Mouse (Mus musculus): ENCODE data around the gene Pgam1.
"Not testable (repeated sequence)": the region's sequence is repeated elsewhere in the genome, so short reads cannot be mapped to it uniquely, and the experiment has no call there.

Pgam1 gene

DNA sequence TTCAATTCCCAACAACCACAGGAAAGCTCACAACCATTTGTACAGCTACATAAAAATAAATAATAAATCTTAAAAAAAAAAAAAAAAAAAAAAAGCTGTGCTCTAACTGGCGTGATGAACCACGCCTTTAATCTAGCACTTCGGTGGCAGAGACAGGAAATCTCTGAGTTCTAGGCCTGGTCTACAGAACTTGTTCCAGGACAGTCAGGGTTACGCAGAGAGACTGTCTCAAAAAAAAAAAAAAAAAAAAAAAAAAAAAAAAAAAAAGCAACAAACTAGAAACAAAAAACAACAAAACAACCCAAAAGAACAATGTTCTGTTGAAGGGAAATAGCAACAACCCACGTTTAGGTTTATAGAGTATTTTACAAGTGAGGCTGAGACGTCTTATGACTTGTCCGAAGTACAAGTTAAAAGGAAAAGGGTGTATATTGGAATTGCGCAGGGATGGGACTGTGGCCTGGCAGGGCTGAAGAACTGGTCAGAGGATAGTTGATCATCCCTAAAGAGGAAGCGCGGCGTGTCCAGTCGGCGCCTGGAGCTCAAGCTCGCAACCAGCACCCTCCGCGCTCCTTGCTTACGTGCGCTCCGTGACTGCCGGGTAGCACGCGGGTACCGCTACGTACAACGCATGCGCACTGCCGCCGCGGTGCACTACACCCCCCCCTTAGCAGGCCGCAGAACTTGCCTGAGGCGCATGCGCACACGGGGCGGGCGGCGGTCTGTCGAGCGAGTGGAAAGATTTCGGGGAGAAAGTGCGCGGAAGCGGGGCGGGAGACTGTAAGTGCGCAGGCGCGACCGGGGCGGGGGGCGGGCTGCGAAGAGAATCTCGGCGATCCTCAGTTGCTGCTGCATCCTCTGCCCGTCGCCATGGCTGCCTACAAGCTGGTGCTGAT is at the start of gene Pgam1:
Pgam1 (plus strand) TSS at position 746 of the 896 bp plus-strand sequence.
- peak; percentile 96 for DNase-seq (ENCODE audit: low read depth, low spot score)

DNA sequence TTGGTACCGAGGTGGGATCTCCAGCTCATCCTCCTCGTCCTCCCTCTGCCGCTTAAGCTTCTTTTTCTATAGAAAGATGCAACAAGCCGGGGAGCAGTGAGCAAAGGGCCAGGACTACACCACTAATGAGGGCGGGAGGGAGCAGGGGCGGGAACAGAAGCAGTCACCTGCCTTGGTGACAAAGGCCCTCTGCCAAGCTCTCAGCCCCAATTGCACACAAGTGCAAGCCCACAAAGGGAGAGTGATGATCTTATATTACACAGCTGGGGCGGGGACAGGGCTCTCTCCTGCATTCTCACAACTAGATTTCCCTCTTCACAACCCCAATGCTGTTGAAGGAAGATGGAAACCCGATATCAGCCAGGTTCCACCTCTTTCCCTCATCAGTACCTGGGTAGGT is 45.0 kb upstream of the Pgam1 start:
- DNase-seq (ENCODE audit: low read depth, low spot score) = no peak

DNA sequence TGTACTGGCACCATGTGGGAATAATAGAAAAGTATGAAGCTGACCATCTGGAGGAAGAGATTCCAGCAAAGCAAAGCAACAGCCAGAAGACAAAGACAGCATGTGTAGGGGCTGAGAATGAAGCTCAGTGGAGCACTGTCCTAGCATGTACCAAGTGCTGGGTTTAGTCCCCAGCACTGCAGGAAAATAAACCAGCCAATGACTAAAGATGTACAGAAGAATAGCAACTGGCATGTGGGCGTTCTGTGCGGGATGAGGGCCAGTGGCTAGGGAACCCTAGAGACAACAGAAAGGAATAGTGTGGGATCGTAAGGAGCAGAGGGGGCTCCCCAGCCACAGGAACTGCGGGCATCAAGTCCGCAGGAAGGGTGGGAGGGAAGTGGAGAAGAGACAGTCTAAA is 42.4 kb upstream of the Pgam1 start:
- DNase-seq (ENCODE audit: low read depth, low spot score) = peak; percentile 67

DNA sequence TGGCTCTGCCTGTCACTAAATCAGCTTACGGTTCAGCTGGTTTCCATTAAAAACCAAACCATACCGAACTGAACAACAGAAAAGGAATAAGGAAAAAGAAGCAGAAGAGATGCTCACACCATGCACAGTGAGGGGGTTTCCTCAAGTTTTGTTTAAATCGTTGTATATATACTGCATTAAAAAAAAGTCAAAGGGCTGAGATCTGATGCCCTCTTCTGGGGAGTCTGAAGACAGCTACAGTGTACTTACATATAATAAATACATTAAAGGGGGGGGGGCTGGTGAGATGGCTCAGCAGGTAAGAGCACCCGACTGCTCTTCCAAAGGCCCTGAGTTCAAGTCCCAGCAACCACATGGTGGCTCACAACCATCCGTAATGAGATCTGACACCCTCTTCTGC is 41.8 kb upstream of the Pgam1 start:
- not testable (repeated sequence) for DNase-seq (ENCODE audit: low read depth, low spot score)

DNA sequence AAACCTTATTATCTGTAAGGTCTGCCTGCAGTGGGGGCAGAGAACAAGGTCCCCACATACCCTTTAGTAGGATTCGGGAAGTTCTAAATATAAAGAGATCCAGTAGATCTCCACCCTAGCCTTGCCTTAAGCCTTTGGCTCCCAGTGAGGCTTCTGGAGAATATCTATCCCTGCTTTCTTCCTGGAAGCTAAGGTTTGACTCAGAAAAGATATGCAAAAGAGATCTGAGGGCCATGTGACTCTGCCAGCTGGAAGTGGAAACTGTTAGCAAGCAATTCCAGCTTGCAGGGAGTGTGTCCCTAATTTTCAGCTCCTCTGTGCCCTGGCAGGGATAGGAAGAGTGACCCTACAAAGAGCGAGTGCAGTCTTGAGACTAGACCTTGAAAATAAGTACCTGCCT is 39.4 kb upstream of the Pgam1 start:
- peak; percentile 50 for DNase-seq (ENCODE audit: low read depth, low spot score)

DNA sequence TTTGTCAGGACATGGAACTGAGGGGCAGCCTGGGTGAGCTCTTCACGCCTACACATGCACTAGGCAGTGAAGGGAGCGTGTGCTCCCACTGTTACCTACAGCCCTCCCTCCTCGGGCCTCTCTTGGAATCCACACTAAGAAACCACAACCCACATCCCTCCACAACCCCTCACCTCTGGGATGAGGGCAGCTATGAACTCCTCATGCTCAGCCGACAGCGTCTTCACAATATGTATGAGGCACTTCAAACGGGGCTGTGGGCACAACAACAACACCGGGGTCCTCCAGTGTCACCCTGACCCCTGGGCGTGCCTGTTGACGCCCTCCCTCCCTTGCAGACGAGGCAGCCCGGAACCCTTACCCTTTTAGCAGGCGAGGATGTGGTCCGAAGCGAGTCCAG is 37.4 kb upstream of the Pgam1 start:
- no peak for DNase-seq (ENCODE audit: low read depth, low spot score)

DNA sequence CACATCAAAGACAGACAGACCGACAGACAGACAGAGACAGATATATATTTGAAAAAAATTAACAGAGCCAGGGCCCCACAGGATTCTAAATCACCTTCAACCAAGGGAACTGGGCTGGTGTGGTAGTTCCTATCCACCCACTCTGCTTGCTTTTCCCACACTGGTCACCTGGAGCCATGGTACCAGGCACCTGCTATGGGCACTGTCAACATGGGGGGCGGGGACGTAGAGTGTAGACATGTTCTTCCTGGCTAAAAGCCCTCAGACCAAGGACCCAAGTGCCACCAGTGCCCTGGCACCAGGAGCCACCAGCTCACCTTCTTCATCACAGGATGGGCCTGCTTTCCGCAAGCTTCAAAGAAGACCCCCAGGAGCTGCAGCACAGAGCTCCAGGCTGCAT is 29.9 kb upstream of the Pgam1 start:
- no peak for DNase-seq (ENCODE audit: low read depth, low spot score)

DNA sequence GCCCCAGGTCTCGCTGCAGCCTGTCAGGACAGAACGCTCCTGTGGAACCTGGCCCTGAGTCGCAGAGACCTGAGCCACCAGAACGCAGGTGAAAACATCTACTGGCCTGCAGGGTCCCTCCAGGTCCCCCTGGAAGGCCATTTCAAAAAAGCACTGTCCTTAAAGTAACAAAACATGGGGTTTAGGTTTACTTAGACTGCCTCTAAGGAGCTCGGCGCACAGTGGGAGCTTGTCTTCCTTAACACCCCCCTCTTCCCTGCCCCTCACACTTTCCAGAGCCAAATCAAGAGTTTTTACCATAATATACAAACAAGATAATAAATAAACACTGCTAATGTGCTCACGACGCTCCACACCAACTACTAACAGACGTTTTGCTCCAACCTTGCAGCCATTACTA is 27.8 kb upstream of the Pgam1 start:
- no peak for DNase-seq (ENCODE audit: low read depth, low spot score)

DNA sequence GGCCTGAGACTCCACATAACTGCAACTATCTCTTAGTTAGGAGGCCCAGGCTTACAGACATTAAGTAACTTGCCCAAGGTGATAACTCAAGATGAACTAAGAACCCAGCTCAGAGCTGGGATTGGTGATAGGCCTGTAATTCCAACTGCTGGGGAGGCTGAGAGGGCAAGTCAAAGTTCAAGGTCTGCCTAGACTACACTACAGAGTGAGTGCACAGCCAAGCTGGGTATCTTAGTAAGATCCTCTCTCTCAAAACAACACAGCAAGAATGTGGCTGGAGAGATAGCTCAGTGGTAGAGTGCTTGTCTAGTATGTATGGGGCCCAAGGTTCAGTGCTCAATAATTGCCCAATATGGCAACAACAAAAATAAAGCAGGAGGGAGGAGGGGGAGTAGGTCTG is 23.5 kb upstream of the Pgam1 start:
- DNase-seq (ENCODE audit: low read depth, low spot score) = no peak

DNA sequence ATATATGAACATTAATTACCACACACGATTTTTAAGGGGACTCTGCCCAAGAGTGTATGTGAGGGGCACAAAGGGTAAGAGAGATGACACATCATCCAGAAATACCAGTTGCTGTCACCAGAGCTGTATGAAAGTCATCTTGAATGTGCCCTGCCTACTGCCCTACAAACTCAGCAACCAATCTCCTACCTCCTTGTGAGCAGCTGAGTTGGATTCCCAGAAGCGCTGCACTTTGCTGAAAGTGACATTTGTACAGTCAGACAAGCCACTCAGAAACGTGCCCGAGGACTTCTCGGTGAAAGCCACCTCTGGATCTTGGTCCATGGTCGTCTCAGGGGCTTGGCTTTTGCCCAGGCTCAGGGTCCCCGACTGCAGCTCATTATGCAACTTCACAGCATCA is 16.8 kb upstream of the Pgam1 start:
- DNase-seq (ENCODE audit: low read depth, low spot score) = no peak

DNA sequence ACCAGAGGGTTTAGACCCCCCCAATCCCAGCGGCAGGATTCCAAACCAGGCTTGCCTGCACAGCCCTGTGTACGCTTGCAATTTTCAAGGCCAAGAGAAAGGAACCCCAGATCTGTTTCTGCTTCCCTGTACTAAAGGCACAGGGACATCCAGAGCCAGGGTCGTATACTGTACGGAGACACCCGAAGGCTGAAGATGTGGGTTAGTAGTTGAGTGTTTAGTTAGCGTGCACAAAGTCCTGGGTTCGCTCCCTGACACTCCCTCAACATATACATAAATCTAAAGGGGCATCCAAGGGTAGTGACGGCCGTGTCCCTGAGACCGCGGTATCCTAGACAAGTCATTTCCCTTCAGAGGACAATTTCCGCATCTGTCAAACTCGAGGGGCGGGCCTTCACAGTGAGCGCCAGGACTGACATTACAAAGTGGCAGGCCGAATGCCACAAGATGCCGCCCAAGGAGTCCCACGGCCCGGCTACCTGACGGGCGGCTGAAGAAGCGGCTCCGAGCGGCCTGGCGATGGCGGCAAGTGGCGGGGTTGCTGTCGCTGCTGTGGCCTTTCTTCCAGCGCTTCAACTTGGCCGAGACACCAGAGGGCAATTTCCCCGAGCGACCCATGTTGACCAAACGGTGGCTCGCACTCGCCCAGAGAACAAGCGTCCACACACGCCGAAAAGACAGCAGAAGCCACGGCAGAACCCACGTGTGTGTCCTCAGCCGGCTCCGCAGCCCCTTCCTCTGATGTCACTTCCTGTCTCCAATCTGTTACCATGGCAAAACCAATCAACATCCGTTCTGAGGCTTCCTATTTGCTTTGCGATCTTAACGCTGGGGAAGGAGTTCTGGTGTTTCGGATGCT is 16.0 kb upstream of the Pgam1 start, which contains the start of gene Rrp12:
Rrp12 (minus strand) TSS at position 714 of the 859 bp plus-strand sequence.
- peak; percentile 92 for DNase-seq (ENCODE audit: low read depth, low spot score)

DNA sequence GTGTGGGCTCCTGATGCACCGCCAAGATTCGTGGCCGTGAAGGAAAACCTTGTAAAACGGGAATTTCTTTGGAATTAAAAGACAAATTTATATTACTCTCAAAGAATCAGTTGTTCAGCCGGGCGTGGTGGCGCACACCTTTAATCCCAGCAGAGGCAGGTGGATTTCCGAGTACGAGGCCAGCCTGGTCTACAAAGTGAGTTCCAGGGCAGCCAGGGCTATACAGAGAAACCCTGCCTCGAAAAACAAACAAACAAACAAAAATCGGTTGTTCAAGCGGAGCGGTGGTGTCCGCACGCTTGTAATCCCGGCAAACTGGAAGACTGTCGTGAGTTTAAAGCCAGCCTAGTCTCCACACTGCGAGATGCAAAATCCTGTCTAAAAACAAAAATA is 15.4 kb upstream of the Pgam1 start:
- DNase-seq (ENCODE audit: low read depth, low spot score) = no peak

DNA sequence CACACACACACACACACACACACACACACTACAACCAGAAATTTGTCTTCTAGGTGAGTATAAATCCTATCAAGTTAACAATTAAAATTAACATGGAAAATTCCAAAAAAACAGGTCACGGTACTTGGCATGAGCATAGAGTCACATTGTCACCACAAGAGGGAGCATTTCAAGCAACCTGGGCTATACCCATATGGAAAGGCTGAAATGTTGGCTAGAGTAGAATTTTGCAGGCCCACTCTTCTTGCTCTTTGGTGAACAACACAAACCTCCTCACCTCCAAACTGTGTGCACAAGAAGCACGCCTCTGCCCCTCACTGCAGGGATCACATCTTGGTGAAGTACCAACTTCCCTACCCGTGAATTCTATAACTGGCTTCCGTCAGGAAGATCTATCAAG is 12.9 kb upstream of the Pgam1 start:
- no peak for DNase-seq (ENCODE audit: low read depth, low spot score)

DNA sequence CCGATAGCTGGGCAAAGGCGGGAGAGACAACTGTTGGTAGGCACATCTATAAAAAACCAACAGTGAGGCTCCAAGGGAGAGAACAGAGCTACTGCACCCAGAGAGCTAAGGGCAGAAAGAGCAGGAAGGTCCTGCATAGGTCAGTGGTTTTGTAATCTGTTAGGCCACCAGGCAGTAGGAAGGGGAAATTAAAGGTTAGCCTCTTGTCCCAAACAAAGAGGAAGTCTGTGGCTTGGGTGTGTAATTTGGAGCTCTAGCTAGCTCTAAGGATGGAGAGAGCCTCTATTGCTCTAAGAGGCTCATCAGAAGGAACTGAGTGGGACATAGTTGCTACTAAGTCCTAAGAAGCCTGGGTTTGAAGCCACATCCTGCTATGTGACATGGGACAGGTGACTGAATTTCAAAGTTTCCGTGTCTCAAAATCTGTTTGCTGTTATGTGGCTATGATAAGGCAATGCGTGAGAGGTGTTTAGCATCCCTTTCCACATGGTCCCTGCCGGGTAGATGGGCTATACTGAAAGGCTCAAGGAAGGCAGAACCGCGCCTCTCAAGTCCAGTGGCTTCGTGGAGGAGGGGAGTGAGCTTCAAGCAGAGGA is 11.1 kb upstream of the Pgam1 start:
- no peak for DNase-seq (ENCODE audit: low read depth, low spot score)

DNA sequence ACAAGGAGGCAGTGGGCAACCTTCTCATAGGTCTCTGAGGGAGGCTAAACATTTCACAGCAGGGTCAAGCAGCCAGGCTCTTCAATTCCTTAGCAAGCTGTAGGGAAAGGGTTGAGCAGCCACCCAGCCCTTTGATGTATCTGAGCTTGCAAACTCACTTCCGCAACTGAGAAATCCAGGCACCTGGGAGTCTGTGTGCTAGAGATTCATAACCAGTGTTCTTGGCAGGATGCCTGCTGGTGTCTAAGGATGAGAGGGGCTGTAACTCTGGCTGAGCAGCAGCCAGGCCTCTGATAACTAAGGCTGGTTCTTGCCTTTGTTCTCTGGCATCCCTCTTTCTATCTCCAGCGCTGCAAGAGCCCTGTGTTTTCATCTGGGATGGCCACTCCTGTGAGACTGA is 10.0 kb upstream of the Pgam1 start:
- DNase-seq (ENCODE audit: low read depth, low spot score) = no peak

DNA sequence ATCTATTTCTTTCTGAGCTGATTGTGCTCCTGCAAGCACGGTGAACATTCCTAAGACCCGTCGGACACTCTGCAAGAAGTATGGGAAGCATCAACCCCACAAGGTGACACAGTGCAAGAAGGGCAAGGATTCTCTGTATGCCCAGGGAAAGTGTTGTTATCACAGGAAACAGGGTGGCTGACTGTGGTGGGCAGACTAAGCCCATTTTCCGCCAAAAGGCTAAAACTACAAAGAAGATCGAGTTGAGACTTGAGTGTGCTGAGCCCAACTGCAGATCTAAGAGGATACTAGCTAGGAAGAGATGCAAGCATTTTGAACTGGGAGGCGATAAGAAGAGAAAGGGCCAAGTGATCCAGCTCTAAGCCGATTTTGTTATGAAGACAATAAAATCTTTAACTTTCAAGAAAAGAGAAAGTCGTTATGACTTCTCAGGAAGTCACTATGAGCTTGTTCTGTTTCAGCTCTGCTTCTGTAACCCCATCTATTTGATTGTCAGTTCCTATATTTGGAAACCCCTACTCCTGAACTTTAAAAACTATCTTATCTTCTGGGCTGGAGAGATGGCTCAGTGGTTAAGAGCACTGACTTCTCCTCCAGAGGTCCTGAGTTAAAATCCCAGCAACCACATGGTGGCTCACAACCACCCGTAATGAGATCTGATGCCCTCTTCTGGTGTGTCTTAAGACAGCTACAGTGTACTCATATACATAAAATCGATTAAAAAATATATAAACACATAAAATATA is 8.7 kb upstream of the Pgam1 start:
- DNase-seq (ENCODE audit: low read depth, low spot score) = no peak

DNA sequence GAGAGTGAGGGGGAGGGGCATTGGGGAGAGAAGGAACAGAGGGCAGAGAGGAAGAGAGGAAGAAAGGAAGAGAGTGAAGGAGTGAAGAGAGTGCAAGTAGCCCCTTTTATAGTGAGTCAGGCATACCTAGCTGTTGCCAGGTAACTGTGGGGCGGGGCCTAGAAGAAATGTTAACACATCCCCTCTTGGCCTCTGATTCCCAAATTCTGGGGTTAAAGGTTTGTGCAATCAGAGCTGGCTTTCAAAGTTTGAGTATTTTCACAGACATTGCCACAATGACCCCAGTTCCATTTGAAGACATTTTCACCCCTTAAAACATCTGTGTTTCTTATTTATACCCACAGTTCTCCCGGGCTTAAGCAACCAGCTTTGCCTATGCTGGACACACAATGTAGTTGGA is 6.5 kb upstream of the Pgam1 start:
- no peak for DNase-seq (ENCODE audit: low read depth, low spot score)

DNA sequence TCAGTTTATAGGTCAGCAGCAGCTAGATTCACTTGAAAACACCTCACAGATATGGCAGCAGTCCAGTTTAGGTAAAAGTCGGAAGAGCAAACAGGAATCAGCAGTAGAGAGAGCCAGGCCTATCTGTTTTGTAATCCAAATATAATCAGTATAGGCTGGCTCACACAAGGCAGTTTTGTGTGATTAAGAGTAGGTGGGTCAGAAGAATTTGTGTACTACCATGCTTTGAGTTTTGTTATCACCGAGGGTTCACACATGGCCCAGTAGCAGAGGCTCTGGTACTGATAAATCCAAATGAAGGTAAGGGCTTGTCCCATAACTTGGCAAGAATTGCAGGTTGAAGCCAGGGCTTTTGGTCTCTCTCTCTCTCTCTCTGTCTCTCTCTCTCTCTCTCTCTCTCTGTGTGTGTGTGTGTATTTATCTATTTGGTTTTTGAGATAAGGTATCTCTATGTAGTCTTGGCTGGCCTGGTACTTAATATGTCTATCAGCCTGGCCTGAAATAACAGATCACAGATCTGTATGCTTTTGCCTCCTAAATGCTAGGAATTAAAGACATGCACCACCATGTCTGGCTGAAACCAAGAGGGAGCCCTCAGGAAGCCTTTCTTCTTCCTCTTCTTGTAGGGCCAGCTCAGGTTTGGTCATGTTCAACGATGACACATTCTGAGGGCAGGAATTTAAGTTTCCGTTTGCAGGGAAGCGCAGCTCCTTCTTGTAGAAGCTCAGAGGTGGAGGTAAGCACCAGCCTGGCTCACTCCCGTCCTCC is 5.2 kb upstream of the Pgam1 start:
- DNase-seq (ENCODE audit: low read depth, low spot score) = no peak

DNA sequence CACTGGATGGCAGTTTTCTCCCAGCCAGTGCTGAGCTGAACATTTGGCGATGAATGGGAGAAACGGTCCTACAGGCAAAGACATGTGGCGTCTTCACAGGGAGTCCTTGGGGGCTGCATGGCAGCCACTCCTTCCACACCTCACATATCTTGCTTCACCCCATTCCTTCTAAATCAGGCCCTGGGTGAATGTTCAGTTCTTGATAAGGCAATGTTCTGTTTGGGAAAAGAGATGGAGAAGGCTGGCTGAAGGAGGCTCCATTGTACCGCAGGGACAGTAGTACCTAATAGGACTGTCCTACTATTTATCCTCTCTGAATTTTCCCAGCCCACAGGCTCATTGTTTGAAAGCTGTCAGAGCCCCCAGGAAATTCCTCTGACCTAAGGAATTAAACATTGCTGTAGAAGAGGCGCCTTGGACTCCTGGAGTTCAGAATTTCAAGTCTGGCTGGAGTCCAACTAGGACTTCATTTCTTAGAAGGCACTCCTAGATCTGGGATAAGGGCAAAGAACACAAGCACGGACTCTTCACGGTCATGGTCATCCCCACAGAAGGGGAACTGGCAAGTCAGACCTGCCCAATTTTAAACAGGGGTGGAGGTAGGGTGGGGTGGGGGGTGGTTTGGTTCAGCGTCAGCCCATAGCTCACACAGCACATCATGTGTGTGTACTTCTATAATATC is 4.5 kb upstream of the Pgam1 start:
- no peak for DNase-seq (ENCODE audit: low read depth, low spot score)

DNA sequence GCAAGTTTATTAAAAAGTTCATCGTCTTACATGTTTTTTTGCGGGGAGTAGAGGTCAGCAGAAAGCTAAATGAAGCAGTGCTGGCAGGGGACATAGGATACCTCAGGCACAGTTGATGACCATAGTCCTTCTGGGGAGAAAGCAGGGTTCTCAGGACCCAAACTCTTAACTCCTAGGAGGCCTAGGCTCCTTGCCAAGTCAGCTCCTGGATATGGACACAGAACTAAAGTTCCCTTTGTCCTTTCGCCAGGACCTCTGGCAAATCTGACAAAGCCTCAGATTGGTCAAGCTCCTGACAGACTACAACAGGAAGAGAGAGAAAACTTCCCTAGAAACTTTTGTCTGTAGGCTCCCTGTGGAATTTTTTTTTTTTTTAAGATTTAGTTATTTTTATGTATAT is 3.0 kb upstream of the Pgam1 start:
- DNase-seq (ENCODE audit: low read depth, low spot score) = no peak
